Mouse (Mus musculus): ENCODE results near the gene Prrc2a.

The Prrc2a gene

GRCm38 (mm10) chr17:35165451-35166155 is 906 bp upstream of the Prrc2a start:
- CTCF ChIA-PET, result interaction anchor here (0.5 to 1.6 kb wide), 3 partner anchors 24 to 67 kb away, joined by 3 to 4 read pairs (median 4); no protein-coding TSS in a partner anchor

- CTCF ChIA-PET, result interaction anchor here (0.8 kb wide), 1 partner anchor 58 kb away, joined by 3 read pairs; no protein-coding TSS in a partner anchor
Measured at GRCm38 (mm10) chr17:35164218-35164567, 504 bp downstream of the Prrc2a start.

DNA sequence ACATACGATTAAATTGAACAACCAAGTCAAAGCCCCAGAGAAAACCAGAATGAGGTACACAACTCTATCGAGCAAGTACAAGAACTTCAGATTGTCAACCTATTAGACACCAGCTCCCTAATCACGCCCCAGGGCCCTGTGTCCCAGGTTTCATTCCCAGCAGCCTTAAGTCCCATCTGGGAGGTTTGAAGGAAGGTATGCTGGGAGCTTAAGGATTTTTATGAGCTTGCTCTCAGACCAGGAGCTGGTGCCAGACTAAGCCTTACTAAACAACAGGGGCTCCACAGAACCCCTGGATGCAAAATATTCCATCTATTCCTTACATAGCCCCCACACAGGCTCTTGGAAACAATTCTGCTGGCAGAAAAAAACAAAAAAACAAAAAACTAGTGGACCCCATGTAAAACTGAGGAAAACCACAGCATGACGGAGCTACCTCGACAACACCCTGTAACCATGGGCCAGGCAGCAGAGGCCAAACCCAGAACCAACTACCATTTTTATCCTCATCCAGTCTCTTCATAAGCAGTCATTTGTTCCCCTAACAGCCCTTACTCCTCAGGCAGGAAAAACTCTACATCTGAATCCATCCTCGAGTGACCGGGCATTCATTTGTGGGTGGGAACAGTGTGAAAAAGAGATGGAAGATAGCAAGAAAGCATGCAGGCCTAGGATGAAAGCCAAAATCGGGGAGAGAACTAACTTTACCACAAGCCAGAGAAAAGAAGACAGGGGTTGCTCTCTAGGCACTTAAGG is 1.2 kb downstream of the Prrc2a start:
- CTCF ChIA-PET, result interaction anchor here (0.8 kb wide), 1 partner anchor 57 kb away, joined by 3 read pairs; no protein-coding TSS in a partner anchor

DNA sequence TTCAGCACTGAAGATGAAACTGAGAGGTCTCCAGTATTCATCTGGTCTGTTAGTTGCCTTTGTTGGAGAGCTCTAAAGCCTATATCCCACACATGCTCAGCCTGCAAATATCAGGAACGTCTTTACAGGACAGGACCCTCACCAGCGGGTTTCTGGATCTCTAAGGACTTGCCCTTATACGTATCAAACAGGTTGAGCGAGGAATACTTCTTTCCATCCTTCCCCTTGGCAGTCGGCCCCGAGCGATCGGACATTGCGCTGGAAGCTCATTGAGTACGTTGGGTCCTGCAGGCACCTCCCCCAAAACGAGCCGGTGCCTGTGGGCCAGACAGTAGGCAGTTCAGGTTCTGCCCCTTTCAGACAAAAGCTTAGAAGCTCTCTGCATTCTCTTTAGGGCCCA is 2.0 kb downstream of the Prrc2a start:
- CTCF ChIA-PET, result no interaction called here

DNA sequence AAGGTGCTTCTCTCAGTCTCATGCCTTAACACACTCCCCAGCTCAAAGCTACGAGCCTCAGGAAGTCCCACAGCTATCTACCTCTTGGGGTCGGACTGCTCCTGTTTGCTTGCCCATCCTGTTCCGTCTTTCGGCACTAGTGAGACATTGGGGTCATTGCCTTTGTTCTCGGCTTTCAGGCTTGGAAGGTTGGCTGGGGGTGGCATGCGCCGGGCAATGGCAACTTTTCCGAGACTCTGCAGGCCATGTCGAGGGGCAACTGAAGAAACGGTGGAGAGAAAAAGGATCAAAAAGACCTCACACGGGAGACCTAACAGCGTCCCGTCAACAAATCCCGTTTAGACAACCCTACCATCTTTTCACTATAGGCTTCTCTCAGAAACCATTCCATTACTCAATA is 2.6 kb downstream of the Prrc2a start:
- CTCF ChIA-PET, result no interaction called here

DNA sequence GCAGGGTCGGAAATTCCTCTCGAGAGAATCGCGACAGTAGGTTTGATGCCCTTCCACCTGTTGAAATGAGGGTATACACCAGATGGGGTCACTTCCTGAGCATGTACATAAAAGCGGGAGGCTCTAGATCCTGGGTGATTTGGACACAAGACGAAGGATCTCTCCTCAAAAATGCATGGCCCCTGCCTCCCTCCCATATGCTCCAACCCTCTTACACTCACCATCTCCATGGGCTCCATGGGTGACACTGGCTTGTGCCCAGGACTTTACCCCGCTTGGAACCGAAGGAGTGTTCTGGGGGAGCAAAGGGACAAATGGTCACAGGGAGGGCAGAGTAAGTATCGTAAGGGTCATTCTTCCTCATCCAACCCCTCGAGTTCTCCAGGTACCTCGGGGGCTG is 3.3 kb downstream of the Prrc2a start:
- CTCF ChIA-PET, result no interaction called here

GRCm38 (mm10) chr17:35159638-35160037 is 5.1 kb downstream of the Prrc2a start:
- CTCF ChIA-PET, result interaction anchor here (0.6 kb wide), 1 partner anchor 54 kb away, joined by 3 read pairs; no protein-coding TSS in a partner anchor

DNA sequence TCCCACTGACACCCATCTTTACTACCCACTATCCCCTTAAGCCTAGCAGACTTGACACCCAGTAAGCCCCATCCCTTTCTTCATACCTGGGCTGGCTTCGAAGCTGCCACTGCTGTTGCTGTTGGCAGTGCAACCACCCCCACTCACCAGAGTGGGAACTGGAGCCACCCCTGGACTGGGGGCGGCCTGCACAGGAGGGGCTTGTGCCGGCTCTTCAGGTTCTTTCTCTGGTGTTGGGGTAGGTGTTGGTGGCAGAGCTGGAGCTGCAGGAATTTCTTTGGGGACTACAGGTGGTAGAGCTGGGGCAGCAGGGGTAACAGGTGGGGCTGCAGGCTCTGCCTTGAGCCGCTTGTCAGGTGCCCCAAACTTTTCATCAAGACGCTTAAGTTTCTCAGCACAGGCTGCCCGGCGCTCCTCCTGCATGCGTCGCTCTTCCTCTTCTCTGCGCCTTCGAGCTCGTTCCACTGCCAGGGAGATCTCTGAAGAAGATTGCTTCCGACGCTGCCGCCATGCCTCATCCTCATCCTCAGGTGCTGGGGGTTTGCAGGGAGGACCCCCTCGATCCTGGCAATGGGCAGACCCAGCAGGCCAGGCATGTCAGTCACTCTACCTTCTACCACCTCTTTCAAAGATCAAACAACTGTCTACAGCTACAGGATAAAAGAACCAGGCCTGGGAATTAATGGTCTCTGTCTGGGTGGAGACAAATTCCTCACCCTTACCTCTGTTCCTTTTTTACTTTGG is 5.7 kb downstream of the Prrc2a start:
- CTCF ChIA-PET, result no interaction called here

DNA sequence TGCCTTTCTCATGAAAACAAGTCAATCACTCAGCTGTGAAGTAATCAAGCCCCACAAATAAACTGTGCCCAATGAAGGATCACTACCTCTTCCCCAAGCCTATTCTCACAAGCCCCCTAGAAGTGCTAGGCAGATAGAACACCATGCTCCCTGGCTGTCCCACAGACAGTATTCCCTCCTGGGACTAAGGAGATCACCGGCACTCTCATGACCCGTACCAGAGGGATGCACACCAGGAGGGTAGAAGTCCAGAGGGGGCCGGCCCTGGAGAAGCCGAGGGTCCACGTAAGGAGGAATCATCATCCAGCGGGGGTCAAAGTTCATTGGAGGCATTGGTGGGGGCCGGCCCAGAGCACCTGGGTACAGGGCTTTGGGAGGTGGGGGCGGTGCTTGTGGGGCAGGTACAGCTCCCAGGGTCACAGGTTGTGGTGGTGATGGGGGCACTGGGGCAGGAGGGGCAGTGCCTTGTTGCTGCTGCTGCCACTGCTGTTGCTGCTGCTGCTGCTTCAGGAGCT is 7.0 kb downstream of the Prrc2a start:
- CTCF ChIA-PET, result no interaction called here

GRCm38 (mm10) chr17:35157254-35157653 is 7.4 kb downstream of the Prrc2a start:
- CTCF ChIA-PET, result no interaction called here

- CTCF ChIA-PET, result interaction anchor here (0.6 kb wide), 1 partner anchor 208 kb away, joined by 11 read pairs; no protein-coding TSS in a partner anchor
Measured at GRCm38 (mm10) chr17:35156461-35157200, 8.1 kb downstream of the Prrc2a start.

GRCm38 (mm10) chr17:35155451-35155850 is 9.2 kb downstream of the Prrc2a start:
- CTCF ChIA-PET, result interaction anchor here (0.5 kb wide), 1 partner anchor 80 kb away, joined by 3 read pairs; the partner anchor contains the start of gene Nfkbil1

DNA sequence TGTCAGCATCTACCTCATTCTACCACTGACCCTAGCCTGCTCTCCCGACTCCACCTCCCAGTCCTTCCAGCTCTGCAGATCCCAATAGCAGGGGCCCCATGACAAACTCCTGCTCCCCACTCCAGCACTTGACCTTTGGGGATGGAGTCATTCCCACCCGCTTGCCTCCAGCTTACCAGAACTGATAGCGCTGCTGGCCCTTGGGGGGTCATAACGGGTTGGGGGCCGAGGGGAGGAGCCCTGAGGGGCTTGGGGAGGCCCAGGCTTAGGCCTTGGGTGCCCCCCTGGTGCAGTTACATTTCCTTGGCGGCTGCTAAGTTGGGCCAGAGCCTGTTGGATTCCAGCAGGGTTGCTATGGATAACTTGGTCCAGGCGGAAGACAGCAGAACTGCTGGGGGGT is 10.1 kb downstream of the Prrc2a start:
- CTCF ChIA-PET, result interaction anchor here (0.6 kb wide), 1 partner anchor 17 kb away, joined by 3 read pairs; no protein-coding TSS in a partner anchor

DNA sequence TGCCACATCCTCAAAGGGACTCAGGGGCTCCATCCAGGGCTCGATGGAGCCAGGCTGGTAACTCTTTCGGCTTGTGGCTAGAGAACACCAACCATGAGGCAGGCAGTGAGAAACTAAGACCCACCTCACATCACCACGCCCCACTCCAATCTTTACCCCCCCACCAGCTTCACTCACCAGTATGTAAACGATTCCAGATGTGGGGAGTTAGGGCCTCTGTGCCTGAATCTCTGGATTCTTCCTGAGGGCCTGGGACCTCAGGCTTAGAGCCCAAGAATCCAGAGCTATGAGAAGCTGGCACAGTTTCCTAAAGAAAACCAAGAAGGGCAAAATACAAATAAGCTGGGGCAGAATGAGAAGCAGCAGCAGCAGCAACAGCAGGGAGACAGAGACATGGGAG is 10.8 kb downstream of the Prrc2a start:
- CTCF ChIA-PET, result no interaction called here

GRCm38 (mm10) chr17:35153077-35153476 is 11.6 kb downstream of the Prrc2a start:
- CTCF ChIA-PET, result interaction anchor here (0.6 kb wide), 1 partner anchor 79 kb away, joined by 7 read pairs; no protein-coding TSS in a partner anchor

DNA sequence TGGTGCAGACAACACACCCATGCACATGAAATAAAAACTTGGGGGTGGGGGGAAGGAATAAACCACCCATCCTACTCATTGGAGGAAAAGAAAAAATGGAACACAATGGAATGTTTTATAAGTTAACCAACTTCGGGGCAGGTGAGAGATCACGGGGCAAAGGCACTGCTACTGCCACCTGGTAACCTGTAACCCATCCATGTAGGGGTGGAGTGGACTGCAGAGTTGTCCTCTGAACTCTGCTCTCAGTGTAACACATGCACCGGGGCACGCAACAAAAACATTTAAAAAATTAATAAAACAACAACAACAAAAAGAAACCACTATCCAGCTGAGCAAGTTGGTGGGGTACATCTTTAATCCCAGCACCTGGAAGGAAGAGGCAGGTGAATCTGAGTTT is 12.6 kb downstream of the Prrc2a start:
- CTCF ChIA-PET, result no interaction called here

GRCm38 (mm10) chr17:35147922-35148639 is 16.6 kb downstream of the Prrc2a start:
- CTCF ChIA-PET, result interaction anchor here (0.7 kb wide), 1 partner anchor 1459 kb away, joined by 5 read pairs; no protein-coding TSS in a partner anchor

GRCm38 (mm10) chr17:35147348-35147747 is 17.3 kb downstream of the Prrc2a start:
- CTCF ChIA-PET, result interaction anchor here (0.5 to 0.6 kb wide), 2 partner anchors 30 to 68 kb away, joined by 3 read pairs; no protein-coding TSS in a partner anchor

DNA sequence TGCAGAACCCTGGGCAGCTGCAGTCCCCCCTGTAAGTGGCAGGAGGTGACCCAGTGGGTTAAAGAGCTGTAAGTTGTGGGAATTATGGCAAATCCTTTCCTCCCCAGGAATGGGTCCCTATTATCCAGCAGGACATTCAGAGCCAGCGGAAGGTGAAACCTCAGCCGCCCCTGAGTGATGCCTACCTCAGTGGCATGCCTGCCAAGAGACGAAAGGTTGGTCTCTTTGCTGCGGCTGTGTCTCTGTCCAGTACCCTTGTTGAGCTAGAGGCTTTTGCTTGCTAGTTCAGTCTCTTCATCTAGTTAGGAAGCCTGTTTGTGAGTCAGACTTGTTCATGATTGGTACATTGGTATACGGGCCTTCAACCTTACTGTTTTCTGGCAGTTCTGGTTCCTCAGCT is 18.6 kb downstream of the Prrc2a start:
- CTCF ChIA-PET, result interaction anchor here (0.6 kb wide), 1 partner anchor 22 kb away, joined by 3 read pairs; no protein-coding TSS in a partner anchor

- CTCF ChIA-PET, result interaction anchor here (0.7 kb wide), 2 partner anchors 27 to 35 kb away, joined by 3 to 4 read pairs; no protein-coding TSS in a partner anchor
Measured at GRCm38 (mm10) chr17:35141971-35142370, 22.7 kb downstream of the Prrc2a start.

Data from spleen, embryonic (tissue).